Mouse (Mus musculus): Measurements from ENCODE around the gene Zfp109. TPM values are rescaled to one million over a fixed set of nuclear protein-coding genes. Genes with fewer than 3 reads are reported as not detected.

Zfp109 gene
- 3.3 TPM for polyA plus RNA-seq (2014; fragmentation: Illumina TruSeq; extraction: RNeasy Lipid Tissue Mini Kit (QIAGEN cat#74804); ENCODE audit: low read depth, low replicate concordance)

GRCm38 (mm10) chr7:24237040-24237791, at the start of gene Zfp109:
TSS of gene Zfp109 (minus strand) at chr7:24237560.

GRCm38 (mm10) chr7:24270288-24270672, 32.9 kb upstream of the Zfp109 start, which contains the start of gene Zfp93:
TSS of gene Zfp93 (plus strand) at chr7:24270420.

GRCm38 (mm10) chr7:24254633-24255474, 17.5 kb upstream of the Zfp109 start, which contains the start of gene Zfp108:
TSS of gene Zfp108 (plus strand) at chr7:24254794.

GRCm38 (mm10) chr7:24211343-24211742, 26.0 kb downstream of the Zfp109 start, which contains the start of gene Zfp111:
TSS of gene Zfp111 (minus strand) at chr7:24211443.

Other genes starting within 250 kb of the Zfp109 start
- gene V1rd19, start 235.9 kb downstream of the Zfp109 start, polyA plus RNA-seq (2014; fragmentation: Illumina TruSeq; extraction: RNeasy Lipid Tissue Mini Kit (QIAGEN cat#74804); ENCODE audit: low read depth, low replicate concordance) = not detected
- not detected for gene Vmn1r183, start 184.3 kb downstream of the Zfp109 start, polyA plus RNA-seq (2014; fragmentation: Illumina TruSeq; extraction: RNeasy Lipid Tissue Mini Kit (QIAGEN cat#74804); ENCODE audit: low read depth, low replicate concordance)
- gene Zfp180, start 155.6 kb downstream of the Zfp109 start, polyA plus RNA-seq (2014; fragmentation: Illumina TruSeq; extraction: RNeasy Lipid Tissue Mini Kit (QIAGEN cat#74804); ENCODE audit: low read depth, low replicate concordance) = 16.9 TPM
- gene Zfp112, start 125.2 kb downstream of the Zfp109 start, polyA plus RNA-seq (2014; fragmentation: Illumina TruSeq; extraction: RNeasy Lipid Tissue Mini Kit (QIAGEN cat#74804); ENCODE audit: low read depth, low replicate concordance) = 2.1 TPM
- 5.2 TPM for gene Zfp235, start 103.4 kb downstream of the Zfp109 start, polyA plus RNA-seq (2014; fragmentation: Illumina TruSeq; extraction: RNeasy Lipid Tissue Mini Kit (QIAGEN cat#74804); ENCODE audit: low read depth, low replicate concordance)
- 0.41 TPM for gene Zfp114, start 62.5 kb downstream of the Zfp109 start, polyA plus RNA-seq (2014; fragmentation: Illumina TruSeq; extraction: RNeasy Lipid Tissue Mini Kit (QIAGEN cat#74804); ENCODE audit: low read depth, low replicate concordance)
- gene Zfp111, start 26.1 kb downstream of the Zfp109 start, polyA plus RNA-seq (2014; fragmentation: Illumina TruSeq; extraction: RNeasy Lipid Tissue Mini Kit (QIAGEN cat#74804); ENCODE audit: low read depth, low replicate concordance) = 7.2 TPM
- gene Zfp108, start 17.2 kb upstream of the Zfp109 start, polyA plus RNA-seq (2014; fragmentation: Illumina TruSeq; extraction: RNeasy Lipid Tissue Mini Kit (QIAGEN cat#74804); ENCODE audit: low read depth, low replicate concordance) = 2.3 TPM
- gene Zfp93, start 32.9 kb upstream of the Zfp109 start, polyA plus RNA-seq (2014; fragmentation: Illumina TruSeq; extraction: RNeasy Lipid Tissue Mini Kit (QIAGEN cat#74804); ENCODE audit: low read depth, low replicate concordance) = 2.1 TPM
- gene Zfp61, start 63.7 kb upstream of the Zfp109 start, polyA plus RNA-seq (2014; fragmentation: Illumina TruSeq; extraction: RNeasy Lipid Tissue Mini Kit (QIAGEN cat#74804); ENCODE audit: low read depth, low replicate concordance) = 4.2 TPM
- gene Zfp94, start 79.1 kb upstream of the Zfp109 start, polyA plus RNA-seq (2014; fragmentation: Illumina TruSeq; extraction: RNeasy Lipid Tissue Mini Kit (QIAGEN cat#74804); ENCODE audit: low read depth, low replicate concordance) = 1.5 TPM
- gene Tescl, start 96.4 kb upstream of the Zfp109 start, polyA plus RNA-seq (2014; fragmentation: Illumina TruSeq; extraction: RNeasy Lipid Tissue Mini Kit (QIAGEN cat#74804); ENCODE audit: low read depth, low replicate concordance) = not detected
- not detected for gene Lypd5, start 111.6 kb upstream of the Zfp109 start, polyA plus RNA-seq (2014; fragmentation: Illumina TruSeq; extraction: RNeasy Lipid Tissue Mini Kit (QIAGEN cat#74804); ENCODE audit: low read depth, low replicate concordance)
- not detected for gene Kcnn4, start 132.7 kb upstream of the Zfp109 start, polyA plus RNA-seq (2014; fragmentation: Illumina TruSeq; extraction: RNeasy Lipid Tissue Mini Kit (QIAGEN cat#74804); ENCODE audit: low read depth, low replicate concordance)
- not detected for gene Smg9, start 162.1 kb upstream of the Zfp109 start, polyA plus RNA-seq (2014; fragmentation: Illumina TruSeq; extraction: RNeasy Lipid Tissue Mini Kit (QIAGEN cat#74804); ENCODE audit: low read depth, low replicate concordance)
- not detected for gene Irgc1, start 214.7 kb upstream of the Zfp109 start, polyA plus RNA-seq (2014; fragmentation: Illumina TruSeq; extraction: RNeasy Lipid Tissue Mini Kit (QIAGEN cat#74804); ENCODE audit: low read depth, low replicate concordance)
- 1.9 TPM for gene Plaur, start 224.9 kb upstream of the Zfp109 start, polyA plus RNA-seq (2014; fragmentation: Illumina TruSeq; extraction: RNeasy Lipid Tissue Mini Kit (QIAGEN cat#74804); ENCODE audit: low read depth, low replicate concordance)
- 0.29 TPM for gene Cadm4, start 244.5 kb upstream of the Zfp109 start, polyA plus RNA-seq (2014; fragmentation: Illumina TruSeq; extraction: RNeasy Lipid Tissue Mini Kit (QIAGEN cat#74804); ENCODE audit: low read depth, low replicate concordance)

Measured in adrenal gland, adult 10 weeks (tissue).